In genomic region chr10:18022312-18022711, GRCm38 (mm10) we compare ENCODE assay signal across 8 mouse cellular contexts. TPM values are rescaled to one million over a fixed set of nuclear protein-coding genes. Genes with fewer than 3 reads are reported as not detected.
DNase-seq lines count a peak whose midpoint lies in the region; ATAC-seq and TF ChIP-seq lines count a peak whose summit lies in the region.

No protein-coding gene starts in this region.

- H3K4me1 ChIP-seq in CH12.LX (ENCODE audit: control insufficient read depth in 1 of 2, insufficient read depth in 2 of 2): peaks cover 2 to 22% of the 10 kb centered on the region in 2 experiments
- H3K4me1 ChIP-seq in heart, embryonic 14.5 days (ENCODE audit: control insufficient read depth in 2 of 2, insufficient read depth in 2 of 2, low read length in 2 of 2): 0 out of 4 replicates have a peak, but pooled peaks cover 0 to 5% of the 10 kb centered on the region in 2 experiments
- H3K4me1 ChIP-seq in liver, embryonic 15.5 days (replicated peaks): peaks cover 15% of the 10 kb centered on the region
- peaks cover 2% of the 10 kb centered on the region; the same call in 1 of the 2 replicates for H3K4me1 ChIP-seq in neural tube, embryonic 11.5 days (ENCODE audit: control insufficient read depth, insufficient read depth, low read length)
- no peaks in the 10 kb centered on the region for H3K4me1 ChIP-seq in stomach, postnatal 0 days (replicated peaks; ENCODE audit: control insufficient read depth, insufficient read depth)

- peak overlapping the region; percentile 47; the same call in 1 of the 2 replicates for H3K27ac ChIP-seq in CH12.LX (ENCODE audit: insufficient read depth, low read depth)
- peak overlapping the region; percentile 94 to 99 for H3K27ac ChIP-seq in heart, embryonic 14.5 days (replicated peaks in 1 of 2; ENCODE audit: control insufficient read depth in 1 of 2, insufficient read depth in 1 of 2, low read depth in 2 of 2, low read length in 2 of 2)
- H3K27ac ChIP-seq in liver, embryonic 15.5 days (replicated peaks): peak overlapping the region; percentile 75
- H3K27ac ChIP-seq in neural tube, embryonic 11.5 days (ENCODE audit: low read depth, low read length): peak overlapping the region; percentile 93
- peak overlapping the region; percentile 98 for H3K27ac ChIP-seq in stomach, postnatal 0 days (replicated peaks)

- ATAC-seq in heart, embryonic 14.5 days (ENCODE audit: insufficient number of reproducible peaks, insufficient read depth, low FRiP score, low read depth): peak; percentile 82
- ATAC-seq in liver, embryonic 15.5 days (ENCODE audit: insufficient read depth): peak; percentile 76
- ATAC-seq in neural tube, embryonic 11.5 days (ENCODE audit: insufficient read depth, low FRiP score, low TSS enrichment): peak; percentile 84
- peak; percentile 85 for ATAC-seq in stomach, postnatal 0 days (ENCODE audit: low FRiP score, low TSS enrichment)

- TF ChIP-seq EP300 in CH12.LX (IDR thresholded peaks at IDR 0.05; ENCODE audit: low read length): no peak
- TF ChIP-seq EP300 in stomach, postnatal 0 days (optimal IDR thresholded peaks at IDR 0.05): no peak

- peak overlapping the region; percentile 68 to 76 (median 75) for H3K4me3 ChIP-seq in CH12.LX (replicated peaks in 1 of 3; ENCODE audit: low read depth in 2 of 3, low read length in 2 of 3, poor library complexity in 1 of 3)
- peak overlapping the region; percentile 77 to 82 for H3K4me3 ChIP-seq in heart, embryonic 14.5 days (ENCODE audit: control insufficient read depth in 1 of 2, insufficient read depth in 1 of 2, low read depth in 1 of 2, low read length in 2 of 2)
- H3K4me3 ChIP-seq in liver, embryonic 15.5 days (replicated peaks): peak overlapping the region; percentile 70
- H3K4me3 ChIP-seq in neural tube, embryonic 11.5 days (ENCODE audit: low read depth, low read length): peak overlapping the region; percentile 76
- H3K4me3 ChIP-seq in stomach, postnatal 0 days (ENCODE audit: low read depth, low read length): peak overlapping the region; percentile 78

- in situ Hi-C loops in CH12.LX (cut with MboI; ENCODE audit: low pct_ligation_motif_present, low pct_unique_long_range_greater_than_20kb, low sequenced_read_pairs): no loop called here

- no peak for TF ChIP-seq POLR2A in CH12.LX (IDR thresholded peaks at IDR 0.05; ENCODE audit: low read depth, low read length)

- H3K9ac ChIP-seq in CH12.LX (ENCODE audit: insufficient read depth, low read depth): peak overlapping the region; percentile 34
- peak overlapping the region; percentile 95 for H3K9ac ChIP-seq in heart, embryonic 14.5 days (ENCODE audit: low read length)
- H3K9ac ChIP-seq in liver, embryonic 15.5 days: peak overlapping the region; percentile 73
- H3K9ac ChIP-seq in neural tube, embryonic 11.5 days (ENCODE audit: low read length): peak overlapping the region; percentile 93
- H3K9ac ChIP-seq in stomach, postnatal 0 days (ENCODE audit: low read length): peak overlapping the region; percentile 93

- peak; percentile 71 for DNase-seq in CH12.LX (ENCODE audit: extremely low read depth)
- peak; percentile 41 for DNase-seq in c-Kit-positive CD71-negative TER-119-negative erythroid progenitor cells, embryonic 14.5 days (ENCODE audit: low read depth)
- peak; percentile 48 for DNase-seq in fibroblast of lung, adult 2 months (ENCODE audit: low read depth)
- peak; percentile 93 for DNase-seq in kidney, postnatal 10 days
- peak; percentile 82 for DNase-seq in neural tube, embryonic 11.5 days (ENCODE audit: low spot score)
- DNase-seq in stomach, postnatal 0 days (ENCODE audit: low spot score): peak; percentile 82

- H3K27me3 ChIP-seq in CH12.LX (replicated peaks): no peaks in the 10 kb centered on the region
- no peaks in the 10 kb centered on the region for H3K27me3 ChIP-seq in heart, embryonic 14.5 days (ENCODE audit: control insufficient read depth, insufficient read depth, low read length)
- no peaks in the 10 kb centered on the region for H3K27me3 ChIP-seq in liver, embryonic 15.5 days
- H3K27me3 ChIP-seq in neural tube, embryonic 11.5 days (ENCODE audit: control insufficient read depth, insufficient read depth, low read length): no peaks in the 10 kb centered on the region
- H3K27me3 ChIP-seq in stomach, postnatal 0 days (ENCODE audit: control insufficient read depth, insufficient read depth, low read length): no peaks in the 10 kb centered on the region

- peaks cover 5% of the 10 kb centered on the region for H3K9me3 ChIP-seq in CH12.LX (replicated peaks; ENCODE audit: low read length)
- H3K9me3 ChIP-seq in heart, embryonic 14.5 days (ENCODE audit: control insufficient read depth, low read length): no peaks in the 10 kb centered on the region
- no peaks in the 10 kb centered on the region for H3K9me3 ChIP-seq in liver, embryonic 15.5 days (replicated peaks)
- no peaks in the 10 kb centered on the region for H3K9me3 ChIP-seq in neural tube, embryonic 11.5 days (ENCODE audit: control insufficient read depth, low read length)
- H3K9me3 ChIP-seq in stomach, postnatal 0 days (ENCODE audit: control insufficient read depth, low read length): no peaks in the 10 kb centered on the region

- dilution Hi-C loops in CH12.LX (cut with MboI; ENCODE audit: extremely low pct_ligation_motif_present, extremely low pct_unique_long_range_greater_than_20kb, low sequenced_read_pairs): no loop called here

- no peak for TF ChIP-seq CTCF in CH12.LX (conservative IDR thresholded peaks at IDR 0.05 in 1 of 2, IDR thresholded peaks at IDR 0.05 in 1 of 2; ENCODE audit: low read depth in 2 of 2, low read length in 2 of 2)
- TF ChIP-seq CTCF in stomach, postnatal 0 days (IDR thresholded peaks at IDR 0.05; ENCODE audit: low read depth): no peak

- TF ChIP-seq RAD21 in CH12.LX (IDR thresholded peaks at IDR 0.05; ENCODE audit: low read depth, low read length): no peak

- peaks cover 20% of the 10 kb centered on the region for H3K79me2 ChIP-seq in CH12.LX (replicated peaks; ENCODE audit: control insufficient read depth, extremely low read depth, insufficient read depth, poor library complexity, severe bottlenecking)

- H3K36me3 ChIP-seq in CH12.LX (replicated peaks in 1 of 2; ENCODE audit: control insufficient read depth in 1 of 2, insufficient read depth in 1 of 2, low read length in 1 of 2): peaks cover 7 to 18% of the 10 kb centered on the region in 2 experiments
- H3K36me3 ChIP-seq in heart, embryonic 14.5 days (ENCODE audit: control insufficient read depth, insufficient read depth, low read length): peaks cover 15% of the 10 kb centered on the region
- peaks cover 7% of the 10 kb centered on the region for H3K36me3 ChIP-seq in liver, embryonic 15.5 days (replicated peaks)
- no peaks in the 10 kb centered on the region for H3K36me3 ChIP-seq in neural tube, embryonic 11.5 days (ENCODE audit: control insufficient read depth, insufficient read depth, low read length)
- H3K36me3 ChIP-seq in stomach, postnatal 0 days (ENCODE audit: control insufficient read depth, insufficient read depth, low read length): no peaks in the 10 kb centered on the region

- peak overlapping the region; percentile 81 for H3K4me2 ChIP-seq in CH12.LX (ENCODE audit: insufficient read depth, low read depth, poor library complexity, severe bottlenecking)
- H3K4me2 ChIP-seq in heart, embryonic 14.5 days (ENCODE audit: low read length): peak overlapping the region; percentile 75
- H3K4me2 ChIP-seq in liver, embryonic 15.5 days: peak overlapping the region; percentile 80
- peak overlapping the region; percentile 60 for H3K4me2 ChIP-seq in neural tube, embryonic 11.5 days (ENCODE audit: low read depth)
- H3K4me2 ChIP-seq in stomach, postnatal 0 days (replicated peaks; ENCODE audit: low read depth): peak overlapping the region; percentile 67

- under 1% methylated on average over 21 of the region's 21 CpGs for WGBS in heart, embryonic 14.5 days
- under 1% methylated on average over 21 of the region's 21 CpGs for WGBS in liver, embryonic 15.5 days (ENCODE audit: insufficient replicate concordance)
- under 1% methylated on average over 21 of the region's 21 CpGs for WGBS in neural tube, embryonic 11.5 days
- WGBS in stomach, postnatal 0 days: under 1% methylated on average over 21 of the region's 21 CpGs

TF ChIP-seq in CH12.LX, 34 proteins besides CTCF, POLR2A, EP300 and RAD21 (continues in another document):
- TF ChIP-seq ETS1 (conservative IDR thresholded peaks at IDR 0.05; ENCODE audit: low read depth, low read length) (no peak), MAX (IDR thresholded peaks at IDR 0.05; ENCODE audit: low read length) (0 out of 2 replicates have a peak, but pooled peaks have one; percentile 2), SMC3 (IDR thresholded peaks at IDR 0.05; ENCODE audit: low read depth, low read length) (no peak), MYC (IDR thresholded peaks at IDR 0.05; ENCODE audit: low read depth, low read length) (no peak), ZKSCAN1 (IDR thresholded peaks at IDR 0.05; ENCODE audit: borderline replicate concordance, low read depth, low read length) (no peak), GABPA (IDR thresholded peaks at IDR 0.05; ENCODE audit: insufficient replicate concordance, low read depth, low read length) (no peak), TCF12 (IDR thresholded peaks at IDR 0.05; ENCODE audit: low read depth, low read length) (no peak), NELFE (IDR thresholded peaks at IDR 0.05; ENCODE audit: low read depth, low read length) (no peak), MAFK (IDR thresholded peaks at IDR 0.05; ENCODE audit: insufficient replicate concordance, low read length) (no peak), USF1 (IDR thresholded peaks at IDR 0.05; ENCODE audit: low read depth, low read length) (no peak), HCFC1 (IDR thresholded peaks at IDR 0.05; ENCODE audit: low read depth, low read length) (no peak)

RNA-seq across cellular contexts. Expression of gene Abracl, which starts 0.8 kb away (rescaled TPM):
- total RNA-seq in CH12.LX (2012; rRNA removed) (86.1 and 106 TPM in 2 replicates), CH12.LX (2014; rRNA removed) (226 and 276 TPM in 2 replicates)
- 166 and 245 TPM in 2 replicates for polyA plus RNA-seq in CH12.LX (2012; ENCODE audit: insufficient read length, low read depth)
- 182 and 186 TPM in 2 replicates for polyA plus RNA-seq in heart, embryonic 14.5 days (2014; fragmentation: Nextera tagmentation; extraction: Ambion mirVana)
- polyA plus RNA-seq in liver, embryonic 15.5 days (2015; fragmentation: Nextera tagmentation; extraction: Ambion mirVana): 31.8 and 44.3 TPM in 2 replicates
- 179 and 181 TPM in 2 replicates for polyA plus RNA-seq in neural tube, embryonic 11.5 days (2014; fragmentation: Nextera tagmentation; extraction: Ambion mirVana)
- 264 and 282 TPM in 2 replicates for polyA plus RNA-seq in stomach, postnatal 0 days (2015; fragmentation: Nextera tagmentation; extraction: Ambion mirVana)

RNA-seq across cellular contexts. Expression of gene Reps1, which starts 33.3 kb away (rescaled TPM):
- total RNA-seq in CH12.LX (2012; rRNA removed): 34.9 and 37.9 TPM in 2 replicates
- total RNA-seq in CH12.LX (2014; rRNA removed): 34.4 and 37.0 TPM in 2 replicates
- polyA plus RNA-seq in CH12.LX (2012; ENCODE audit: insufficient read length, low read depth): 46.7 and 61.5 TPM in 2 replicates
- polyA plus RNA-seq in heart, embryonic 14.5 days (2014; fragmentation: Nextera tagmentation; extraction: Ambion mirVana): 27.2 and 29.8 TPM in 2 replicates
- polyA plus RNA-seq in liver, embryonic 15.5 days (2015; fragmentation: Nextera tagmentation; extraction: Ambion mirVana): 4.7 and 5.0 TPM in 2 replicates
- polyA plus RNA-seq in neural tube, embryonic 11.5 days (2014; fragmentation: Nextera tagmentation; extraction: Ambion mirVana): 40.3 and 41.3 TPM in 2 replicates
- 10.6 and 12.9 TPM in 2 replicates for polyA plus RNA-seq in stomach, postnatal 0 days (2015; fragmentation: Nextera tagmentation; extraction: Ambion mirVana)

Comparison
In these comparisons a context has a peak if more than half of its experiments do, and no peak if none do; other contexts are left out.
1. Peak in every context shown above with its lines: DNase-seq, ATAC-seq, H3K4me3 ChIP-seq and H3K27ac ChIP-seq.
2. DNase-seq: peak in every context shown above with its lines; median percentile 93 in kidney, postnatal 10 days; 82 in neural tube, embryonic 11.5 days; 82 in stomach, postnatal 0 days; 71 in CH12.LX; 48 in fibroblast of lung, adult 2 months; 41 in c-Kit-positive CD71-negative TER-119-negative erythroid progenitor cells, embryonic 14.5 days.
3. H3K27ac ChIP-seq: peak in every context shown above with its lines; median percentile 98 in stomach, postnatal 0 days; 96 in heart, embryonic 14.5 days; 93 in neural tube, embryonic 11.5 days; 75 in liver, embryonic 15.5 days; 47 in CH12.LX.
4. H3K9ac ChIP-seq: peak in every context shown above with its lines; median percentile 95 in heart, embryonic 14.5 days; 93 in neural tube, embryonic 11.5 days; 93 in stomach, postnatal 0 days; 73 in liver, embryonic 15.5 days; 34 in CH12.LX.